Mouse (Mus musculus) myocyte (in vitro differentiated cells): ENCODE measurements around the gene Tmprss3. TPM values are rescaled to one million over a fixed set of nuclear protein-coding genes. Genes with fewer than 3 reads are reported as not detected.

Experiments
- H3K27me3 ChIP-seq: one replicate; pipeline ENCODE4 v1.6.1; 2011; ENCODE audit not compliant: control insufficient read depth, insufficient read depth, insufficient read length
- H3K36me3 ChIP-seq: one replicate; pipeline ENCODE4 v1.6.1; 2011; ENCODE audit not compliant: control insufficient read depth, insufficient read depth
- H3K4me2 ChIP-seq: one replicate; pipeline ENCODE4 v1.6.1; 2011; ENCODE audit warnings: low read depth, control low read depth
- H3K4me3 ChIP-seq: one replicate; pipeline ENCODE4 v1.5.1; 2011; ENCODE audit warnings: mild to moderate bottlenecking, control low read depth, moderate library complexity
- H3K79me2 ChIP-seq: one replicate; pipeline ENCODE4 v1.6.1; 2011; ENCODE audit not compliant: control insufficient read depth, insufficient read depth
- H3ac ChIP-seq: one replicate; pipeline ENCODE4 v1.6.1; 2011; ENCODE audit not compliant: control insufficient read depth, insufficient read length
- CEBPB ChIP-seq: IDR thresholded peaks from 2 replicates; pipeline ENCODE4 v1.6.1; 2011; ENCODE audit warnings: mild to moderate bottlenecking, moderate library complexity; ENCODE audit not compliant: poor library complexity, insufficient read depth, severe bottlenecking
- E2F4 ChIP-seq: IDR thresholded peaks from one replicate; pipeline ENCODE4 v1.6.1; 2011; ENCODE audit warnings: mild to moderate bottlenecking, control low read depth, moderate library complexity; ENCODE audit not compliant: insufficient read depth
- MAX ChIP-seq: IDR thresholded peaks from one replicate; pipeline ENCODE4 v1.6.1; 2011; ENCODE audit warnings: low read depth, mild to moderate bottlenecking, control low read depth
- MYOD1 ChIP-seq, 3 experiments: IDR thresholded peaks; one replicate each; pipeline ENCODE4 v1.6.1; 2011; ENCODE audit warnings: control low read depth in 2 of 3, low read depth in 2 of 3, mild to moderate bottlenecking in 2 of 3, moderate library complexity in 1 of 3; ENCODE audit not compliant: insufficient read length in 2 of 3, control insufficient read depth in 1 of 3
- MYOG ChIP-seq, 3 experiments: IDR thresholded peaks; one replicate each; pipeline ENCODE4 v1.6.1; 2011; ENCODE audit warnings: control low read depth in 2 of 3, low read depth in 2 of 3, mild to moderate bottlenecking in 2 of 3; ENCODE audit not compliant: insufficient read length in 2 of 3, control insufficient read depth in 1 of 3, insufficient read depth in 1 of 3
- POLR2A ChIP-seq: IDR thresholded peaks from one replicate; pipeline ENCODE4 v1.6.1; 2011; ENCODE audit warnings: low read depth, mild to moderate bottlenecking, control low read depth, moderate library complexity; ENCODE audit not compliant: insufficient read length
- POLR2AphosphoS2 ChIP-seq: IDR thresholded peaks from one replicate; pipeline ENCODE4 v1.6.1; 2011; ENCODE audit warnings: low read depth, control low read depth; ENCODE audit not compliant: insufficient read length
- REST ChIP-seq: IDR thresholded peaks from one replicate; pipeline ENCODE4 v1.6.1; 2011; ENCODE audit warnings: mild to moderate bottlenecking, control low read depth, moderate library complexity; ENCODE audit not compliant: insufficient read depth, insufficient read length
- SRF ChIP-seq: IDR thresholded peaks from one replicate; pipeline ENCODE4 v1.6.1; 2011; ENCODE audit warnings: low read depth; ENCODE audit not compliant: control insufficient read depth, insufficient read length
- TCF12 ChIP-seq: IDR thresholded peaks from one replicate; pipeline ENCODE4 v1.6.1; 2011; ENCODE audit warnings: mild to moderate bottlenecking, control low read depth; ENCODE audit not compliant: poor library complexity, insufficient read depth, severe bottlenecking
- TCF3 ChIP-seq: IDR thresholded peaks from one replicate; pipeline ENCODE4 v1.6.1; 2011; ENCODE audit warnings: low read depth, control low read depth; ENCODE audit not compliant: insufficient read length
- USF1 ChIP-seq: IDR thresholded peaks from one replicate; pipeline ENCODE4 v1.6.1; 2011; ENCODE audit warnings: low read depth, mild to moderate bottlenecking, control low read depth, moderate library complexity
- polyA plus RNA-seq: library from polyadenylated mRNA; unstranded; fragments of >200 nt; fragmentation: generic; extraction: Trizol; gene quantifications from one replicate; pipeline ENCODE4 v1.2.1, GENCODE M21; 2012; ENCODE audit warnings: missing spikeins

The Tmprss3 gene
- polyA plus RNA-seq, 1 experiment: not detected

DNA sequence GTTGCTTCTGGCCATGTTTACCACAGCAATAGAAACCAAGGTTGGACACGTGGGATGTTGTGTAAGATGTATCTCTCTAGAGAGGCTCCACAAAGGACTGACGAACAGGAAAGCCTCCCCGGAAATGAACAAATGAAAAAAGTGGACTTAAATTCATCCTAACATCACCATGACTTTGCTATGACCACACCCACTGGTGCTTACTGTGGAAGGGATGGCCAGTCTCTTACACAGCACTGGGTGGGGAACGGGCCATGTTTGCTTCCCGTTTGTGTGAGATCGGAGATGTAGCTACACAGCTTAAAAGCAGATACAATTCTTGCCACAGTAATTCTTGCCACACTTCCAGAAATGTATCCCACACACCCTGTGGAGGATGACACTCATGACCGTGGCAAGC lies 2.5 kb downstream of the Tmprss3 start:
- H3ac ChIP-seq: no peak overlapping the region
- no peak overlapping the region for H3K4me3 ChIP-seq
- no peak overlapping the region for H3K4me2 ChIP-seq
- TF ChIP-seq TCF3: no peak
- TF ChIP-seq CEBPB: no peak
- no peak for TF ChIP-seq E2F4
- TF ChIP-seq SRF: no peak
- TF ChIP-seq TCF12: no peak
- no peak for TF ChIP-seq REST
- TF ChIP-seq POLR2A: no peak
- TF ChIP-seq MAX: no peak
- TF ChIP-seq MYOD1 (IDR thresholded peaks at IDR 0.05; ENCODE audit: control insufficient read depth in 1 of 3, insufficient read length in 2 of 3, low read depth in 2 of 3): no peak
- TF ChIP-seq POLR2AphosphoS2: no peak
- TF ChIP-seq MYOG (IDR thresholded peaks at IDR 0.05; ENCODE audit: control insufficient read depth in 1 of 3, insufficient read depth in 1 of 3, insufficient read length in 2 of 3, low read depth in 2 of 3): no peak
- no peak for TF ChIP-seq USF1
- H3K79me2 ChIP-seq: no peaks in the 10 kb centered on the region
- no peaks in the 10 kb centered on the region for H3K36me3 ChIP-seq
- no peaks in the 10 kb centered on the region for H3K27me3 ChIP-seq

DNA sequence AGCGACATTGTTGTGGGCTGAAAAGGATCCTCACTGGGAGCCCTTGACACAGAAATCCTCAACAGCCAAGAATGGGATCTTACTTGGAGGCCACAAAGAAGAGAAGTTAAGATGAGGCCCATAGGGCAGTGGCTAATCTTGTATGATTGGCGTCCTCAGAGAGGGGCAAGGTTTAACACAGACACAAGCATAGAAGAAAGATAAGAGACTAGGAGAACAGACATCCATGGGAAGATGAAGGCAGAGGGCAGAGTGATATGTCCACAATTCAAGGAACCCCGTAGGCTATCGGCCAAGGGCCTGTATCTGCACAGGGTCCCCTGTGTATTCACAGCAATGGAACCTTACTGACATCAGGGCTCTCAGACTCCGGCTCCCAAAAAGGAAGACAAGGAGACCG lies 3.6 kb downstream of the Tmprss3 start:
- no peaks in the 10 kb centered on the region for H3K79me2 ChIP-seq
- no peak overlapping the region for H3K4me2 ChIP-seq
- H3K4me3 ChIP-seq: no peak overlapping the region
- H3ac ChIP-seq: no peak overlapping the region
- no peak for TF ChIP-seq TCF3
- no peak for TF ChIP-seq POLR2A
- TF ChIP-seq REST: no peak
- TF ChIP-seq MYOD1 (IDR thresholded peaks at IDR 0.05; ENCODE audit: control insufficient read depth in 1 of 3, insufficient read length in 2 of 3, low read depth in 2 of 3): no peak
- no peak for TF ChIP-seq E2F4
- TF ChIP-seq SRF: no peak
- no peak for TF ChIP-seq MAX
- no peak for TF ChIP-seq USF1
- TF ChIP-seq MYOG (IDR thresholded peaks at IDR 0.05; ENCODE audit: control insufficient read depth in 1 of 3, insufficient read depth in 1 of 3, insufficient read length in 2 of 3, low read depth in 2 of 3): no peak
- no peak for TF ChIP-seq TCF12
- no peak for TF ChIP-seq POLR2AphosphoS2
- no peak for TF ChIP-seq CEBPB
- H3K36me3 ChIP-seq: no peaks in the 10 kb centered on the region
- no peaks in the 10 kb centered on the region for H3K27me3 ChIP-seq

DNA sequence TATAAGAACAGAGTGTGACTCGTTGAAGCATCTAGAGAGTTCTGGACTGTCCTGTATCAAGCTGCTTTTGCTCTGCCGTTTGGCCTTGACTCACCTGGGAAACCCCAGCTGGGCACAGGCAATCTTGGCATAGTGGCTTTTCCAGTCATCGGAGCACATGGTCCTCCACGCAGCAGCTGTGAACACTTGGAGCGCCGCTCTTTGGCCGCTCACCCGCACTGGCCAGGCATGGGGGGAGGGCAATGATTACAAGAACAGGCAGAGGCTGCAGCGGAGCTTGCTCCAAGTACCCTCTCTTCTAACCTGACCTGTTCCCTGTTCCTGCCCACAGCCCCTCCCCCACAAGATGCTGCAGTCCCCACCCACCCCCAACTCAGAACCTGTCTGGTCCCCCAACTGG lies 5.4 kb downstream of the Tmprss3 start:
- H3K79me2 ChIP-seq: no peaks in the 10 kb centered on the region
- H3K36me3 ChIP-seq: no peaks in the 10 kb centered on the region
- no peak overlapping the region for H3ac ChIP-seq
- no peak overlapping the region for H3K4me3 ChIP-seq
- no peak overlapping the region for H3K4me2 ChIP-seq
- TF ChIP-seq SRF: no peak
- TF ChIP-seq MYOD1 (IDR thresholded peaks at IDR 0.05; ENCODE audit: control insufficient read depth in 1 of 3, insufficient read length in 2 of 3, low read depth in 2 of 3): no peak
- no peak for TF ChIP-seq MAX
- TF ChIP-seq CEBPB: no peak
- no peak for TF ChIP-seq USF1
- TF ChIP-seq TCF3: no peak
- H3K27me3 ChIP-seq: no peaks in the 10 kb centered on the region

DNA sequence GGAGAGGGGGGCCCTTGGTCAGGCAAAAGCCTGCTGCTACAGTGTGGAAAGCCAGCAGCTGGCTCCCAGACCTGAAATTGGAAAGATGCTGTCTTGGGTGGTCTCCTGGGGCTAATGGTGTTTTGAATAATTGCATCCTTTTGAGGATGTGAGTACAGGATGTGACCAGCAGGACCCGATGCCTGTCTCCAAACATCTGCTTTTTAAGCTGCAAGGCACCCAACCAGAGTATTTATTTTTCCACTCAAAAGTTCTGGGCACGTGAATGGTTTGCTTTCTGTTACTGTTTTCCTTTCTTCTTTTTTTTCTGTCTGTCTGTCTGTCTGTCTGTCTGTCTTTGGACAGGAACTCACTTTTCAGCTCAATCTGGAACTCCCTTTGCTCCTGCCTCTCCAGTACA lies 6.1 kb downstream of the Tmprss3 start:
- TF ChIP-seq REST: no peak
- TF ChIP-seq POLR2A: no peak
- TF ChIP-seq SRF: no peak
- TF ChIP-seq USF1: no peak
- TF ChIP-seq TCF3: no peak
- no peak for TF ChIP-seq MYOD1 (IDR thresholded peaks at IDR 0.05; ENCODE audit: control insufficient read depth in 1 of 3, insufficient read length in 2 of 3, low read depth in 2 of 3)
- TF ChIP-seq MYOG (IDR thresholded peaks at IDR 0.05; ENCODE audit: control insufficient read depth in 1 of 3, insufficient read depth in 1 of 3, insufficient read length in 2 of 3, low read depth in 2 of 3): no peak
- TF ChIP-seq MAX: no peak
- no peak for TF ChIP-seq CEBPB
- Histone ChIP-seq H3K36me3 (no peaks in the 10 kb centered on the region), H3K79me2 (no peaks in the 10 kb centered on the region), H3ac (no peak overlapping the region), H3K4me2 (no peak overlapping the region), H3K27me3 (no peaks in the 10 kb centered on the region), H3K4me3 (no peak overlapping the region)

DNA sequence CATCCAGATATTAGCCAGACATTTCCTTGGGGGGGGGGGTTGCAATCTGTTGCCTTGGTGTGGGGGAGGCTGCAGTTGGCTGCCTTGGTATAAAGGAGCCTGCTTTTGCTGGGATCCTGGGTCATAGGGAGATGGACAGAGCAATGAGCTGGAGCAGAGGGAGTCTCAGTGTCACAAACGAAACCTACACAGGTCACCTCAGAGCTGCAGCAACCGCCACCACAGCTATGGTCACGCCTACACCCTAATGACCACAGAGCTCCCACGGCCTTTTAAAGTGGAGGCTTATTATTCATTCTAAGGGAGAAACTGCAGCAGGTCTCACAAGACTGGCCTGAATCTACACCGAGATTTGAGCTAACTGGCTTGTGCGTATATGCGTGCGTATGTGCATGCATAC lies 7.0 kb downstream of the Tmprss3 start:
- Histone ChIP-seq H3K4me3 (no peak overlapping the region), H3K79me2 (no peaks in the 10 kb centered on the region), H3K27me3 (no peaks in the 10 kb centered on the region), H3K4me2 (no peak overlapping the region), H3K36me3 (no peaks in the 10 kb centered on the region), H3ac (no peak overlapping the region)
- TF ChIP-seq TCF12 (no peak), POLR2AphosphoS2 (no peak), POLR2A (no peak), SRF (no peak), E2F4 (no peak), CEBPB (no peak), MYOD1 (IDR thresholded peaks at IDR 0.05; ENCODE audit: control insufficient read depth in 1 of 3, insufficient read length in 2 of 3, low read depth in 2 of 3) (no peak), MAX (no peak), MYOG (IDR thresholded peaks at IDR 0.05; ENCODE audit: control insufficient read depth in 1 of 3, insufficient read depth in 1 of 3, insufficient read length in 2 of 3, low read depth in 2 of 3) (no peak), REST (no peak), TCF3 (no peak), USF1 (no peak)
